Mouse (Mus musculus) myocyte (in vitro differentiated cells): Measurements from ENCODE around the gene Fam241a.

Source experiments
- E2F4 ChIP-seq: IDR thresholded peaks from one replicate; pipeline ENCODE4 v1.6.1; 2011; ENCODE audit warnings: mild to moderate bottlenecking, control low read depth, moderate library complexity; ENCODE audit not compliant: insufficient read depth
- MYOD1 ChIP-seq, 3 experiments: IDR thresholded peaks; one replicate each; pipeline ENCODE4 v1.6.1; 2011; ENCODE audit warnings: control low read depth in 2 of 3, low read depth in 2 of 3, mild to moderate bottlenecking in 2 of 3, moderate library complexity in 1 of 3; ENCODE audit not compliant: insufficient read length in 2 of 3, control insufficient read depth in 1 of 3
- POLR2A ChIP-seq: IDR thresholded peaks from one replicate; pipeline ENCODE4 v1.6.1; 2011; ENCODE audit warnings: low read depth, mild to moderate bottlenecking, control low read depth, moderate library complexity; ENCODE audit not compliant: insufficient read length
- TCF12 ChIP-seq: IDR thresholded peaks from one replicate; pipeline ENCODE4 v1.6.1; 2011; ENCODE audit warnings: mild to moderate bottlenecking, control low read depth; ENCODE audit not compliant: poor library complexity, insufficient read depth, severe bottlenecking
- TCF3 ChIP-seq: IDR thresholded peaks from one replicate; pipeline ENCODE4 v1.6.1; 2011; ENCODE audit warnings: low read depth, control low read depth; ENCODE audit not compliant: insufficient read length

DNA sequence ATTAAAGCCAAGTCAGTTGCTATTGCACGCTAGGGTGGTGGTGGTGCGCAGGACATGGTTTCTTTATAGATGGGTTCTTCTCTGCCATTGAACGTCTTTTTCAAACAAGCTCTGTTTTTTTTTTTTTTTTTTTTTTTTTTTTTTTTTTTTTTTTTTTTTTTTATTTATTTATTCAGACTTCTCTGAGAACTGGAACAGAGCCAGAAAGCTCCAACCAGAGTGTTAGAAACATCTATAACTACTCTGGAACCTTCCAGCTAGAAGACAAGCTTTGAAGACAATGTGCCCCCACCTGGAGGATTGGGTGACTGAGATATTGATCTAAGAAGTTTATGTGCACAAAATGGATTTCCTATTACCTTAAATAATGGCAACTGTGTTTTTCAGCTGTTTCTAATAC lies 32.6 kb downstream of the Fam241a start:
- no peak for TF ChIP-seq POLR2A
- TF ChIP-seq TCF12 = no peak
- TF ChIP-seq MYOD1 (IDR thresholded peaks at IDR 0.05; ENCODE audit: control insufficient read depth in 1 of 3, insufficient read length in 2 of 3, low read depth in 2 of 3) = no peak
- TF ChIP-seq E2F4 = no peak
- TF ChIP-seq TCF3 = no peak
